Mouse (Mus musculus): Measurements from ENCODE around the gene Ptpdc1.

The Ptpdc1 gene

DNA sequence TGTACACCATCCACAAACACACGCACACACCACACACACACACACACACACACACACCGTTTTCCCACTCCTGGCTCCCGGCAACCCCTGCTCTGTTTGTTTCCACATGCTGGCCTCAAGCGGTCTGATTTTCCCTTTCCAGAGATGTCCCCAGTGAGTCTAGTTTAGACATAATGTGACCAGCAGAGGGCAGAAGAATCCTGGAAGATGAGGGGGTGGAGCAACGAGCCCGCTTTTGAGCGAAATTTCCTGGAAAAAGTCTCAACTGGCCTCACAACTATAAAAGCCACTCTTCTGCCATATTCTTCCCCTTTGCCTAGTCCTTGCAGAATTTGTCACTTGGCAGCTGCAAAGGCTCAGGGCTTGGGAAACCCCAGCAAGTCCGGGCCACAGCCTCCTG lies 30.2 kb upstream of the Ptpdc1 start:
- DNase-seq (ENCODE audit: low spot score in 2 of 2) = peak in 1 of 2 experiments; percentile 43

DNA sequence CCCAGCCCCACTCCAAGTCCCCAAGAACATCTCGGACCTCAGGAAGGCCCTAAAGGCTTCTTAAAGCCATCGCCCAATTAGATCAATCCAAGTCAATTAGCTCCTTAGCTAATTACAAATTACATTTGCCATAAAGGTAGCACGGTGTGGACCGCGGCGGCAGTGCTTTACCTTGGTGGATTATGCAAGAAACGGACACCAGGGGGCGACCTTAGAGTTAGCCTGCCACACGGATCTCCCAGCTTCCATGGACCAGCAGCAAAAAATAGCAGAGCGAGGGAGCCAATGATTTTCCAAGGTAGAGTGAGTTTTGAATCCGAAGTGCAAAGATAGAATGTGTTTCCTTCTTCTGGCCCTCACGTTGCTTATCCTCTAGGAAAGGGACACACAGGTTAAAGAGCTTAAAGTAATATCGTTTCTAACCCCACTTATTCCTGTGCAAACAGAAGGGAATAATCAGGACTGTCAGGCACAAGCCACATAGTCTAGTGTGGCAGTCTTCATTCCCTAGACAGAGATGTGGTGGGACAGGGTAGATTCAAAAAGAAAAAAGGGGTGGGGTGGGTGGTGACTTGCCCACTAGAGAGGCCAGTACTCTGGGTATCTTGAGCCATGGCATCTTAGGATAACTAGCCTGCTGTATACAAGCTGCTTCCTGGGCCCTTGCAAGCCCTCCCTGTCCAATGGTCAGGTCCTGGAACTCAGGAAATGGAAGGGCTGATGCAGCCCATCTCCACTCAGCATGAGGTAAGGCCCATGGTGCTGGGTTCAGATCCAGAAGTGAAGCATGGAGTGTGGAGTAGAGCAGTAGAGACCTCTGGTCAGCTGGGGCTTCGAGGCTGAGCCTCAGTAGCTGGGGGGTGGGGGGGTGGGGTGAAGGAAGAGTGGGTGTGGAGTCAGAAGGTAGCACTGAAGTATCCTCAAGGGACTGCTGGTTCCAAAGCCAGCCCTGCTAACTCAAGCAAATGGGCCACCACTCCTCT lies 28.6 kb upstream of the Ptpdc1 start:
- DNase-seq (ENCODE audit: low spot score in 2 of 2) = peak in 1 of 2 experiments; percentile 63

DNA sequence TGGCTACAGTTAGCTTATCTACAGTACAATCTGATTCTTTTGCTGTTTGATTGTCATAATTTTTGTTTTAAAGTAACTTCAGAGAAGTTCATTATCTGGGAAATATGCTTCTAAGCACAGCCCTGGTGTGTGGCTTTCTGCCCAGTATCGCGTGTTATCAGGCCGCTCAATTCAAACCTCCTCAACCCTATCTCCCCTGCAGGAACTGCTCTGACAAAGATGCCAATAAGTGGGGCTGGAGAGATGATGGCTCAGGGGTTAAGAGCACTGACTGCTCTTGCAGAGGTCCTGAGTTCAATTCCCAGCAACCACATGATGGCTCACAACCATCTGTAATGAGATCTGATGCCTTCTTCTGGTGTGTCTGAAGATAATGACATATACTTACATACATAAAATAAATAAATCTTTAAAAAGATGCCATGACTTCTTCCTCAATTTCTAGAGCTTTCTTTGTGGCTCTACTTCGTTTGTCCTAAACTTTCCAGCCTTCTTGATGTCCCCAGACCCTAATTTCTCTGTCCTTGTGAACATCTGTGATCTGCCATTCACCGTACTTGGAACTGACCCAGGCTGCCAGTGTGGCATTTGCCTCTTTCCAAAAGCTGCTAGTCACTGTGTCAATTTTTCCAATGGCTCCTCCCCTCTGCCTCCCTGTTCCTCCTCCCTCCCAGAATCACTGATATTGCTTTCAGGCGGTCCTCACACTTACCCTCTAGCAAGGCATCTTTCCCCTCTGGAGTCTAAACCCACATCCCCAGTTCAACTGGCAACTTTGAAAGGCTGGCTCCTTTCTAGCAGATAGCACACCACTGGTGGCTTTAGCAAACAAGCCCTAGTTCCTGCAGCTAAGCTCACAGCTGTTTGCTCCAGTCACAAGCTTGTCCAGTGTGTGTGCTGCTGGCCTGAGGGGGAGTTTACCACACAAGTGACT lies 25.9 kb upstream of the Ptpdc1 start:
- no peak for DNase-seq (ENCODE audit: low spot score in 2 of 2)

DNA sequence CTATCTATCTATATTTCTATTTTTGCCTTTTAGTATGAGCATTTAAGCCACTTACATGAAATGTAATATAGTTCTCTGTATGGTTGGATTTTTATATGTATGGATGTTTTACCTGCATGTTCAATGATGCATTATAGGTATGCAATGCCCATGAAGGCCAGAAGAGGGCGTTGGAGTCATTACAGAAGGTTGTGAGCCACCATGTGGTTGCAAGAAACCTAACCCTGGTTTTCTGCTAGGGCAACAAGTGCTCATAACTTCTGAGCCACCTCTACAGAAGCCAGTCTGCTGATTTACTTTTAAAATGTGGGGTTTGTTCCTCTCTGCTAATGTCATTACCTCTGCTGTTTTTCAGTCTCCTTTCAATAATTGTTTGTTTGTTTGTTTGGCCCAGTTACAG lies 25.2 kb upstream of the Ptpdc1 start:
- no peak for DNase-seq (ENCODE audit: low spot score in 2 of 2)

DNA sequence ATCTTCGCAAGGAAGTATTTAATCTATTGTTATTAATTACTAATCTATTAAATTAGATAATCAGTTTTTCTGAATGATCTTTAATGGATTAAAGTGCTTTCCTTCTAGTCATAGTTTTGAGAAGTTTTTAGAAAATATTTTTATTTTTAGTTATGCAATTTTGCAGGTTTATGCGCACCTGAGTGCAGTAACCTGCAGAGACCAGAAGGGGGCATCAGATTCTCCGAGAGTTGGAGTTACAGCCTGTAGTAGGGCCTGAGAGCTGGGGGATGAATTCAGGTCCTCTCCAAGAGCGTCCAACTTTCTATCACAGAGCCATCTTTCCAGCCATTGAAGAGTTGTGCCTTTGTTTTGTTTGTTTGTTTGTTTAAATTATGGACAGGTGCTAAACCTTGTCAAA lies 21.2 kb upstream of the Ptpdc1 start:
- DNase-seq (ENCODE audit: low spot score in 2 of 2) = no peak

DNA sequence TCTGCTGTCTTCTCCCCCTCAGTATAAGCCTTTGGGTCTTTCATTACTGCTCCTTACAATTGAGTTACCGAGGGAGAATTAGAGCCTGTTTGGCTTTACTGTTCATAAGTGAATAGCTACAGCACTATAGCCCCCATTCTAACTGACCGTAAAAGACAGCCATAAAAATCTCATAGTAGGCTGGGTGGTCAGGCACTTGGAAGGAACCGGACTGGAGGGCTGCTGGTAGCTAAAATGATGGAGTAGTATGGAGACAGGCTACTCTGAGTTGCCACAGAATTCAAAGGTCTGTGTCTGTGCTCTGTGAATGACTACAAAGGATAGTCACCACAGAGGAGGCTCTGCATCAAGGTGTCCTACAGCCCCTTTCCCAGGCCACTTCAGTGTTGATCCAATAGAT lies 18.5 kb upstream of the Ptpdc1 start:
- DNase-seq (ENCODE audit: low spot score in 2 of 2) = no peak

DNA sequence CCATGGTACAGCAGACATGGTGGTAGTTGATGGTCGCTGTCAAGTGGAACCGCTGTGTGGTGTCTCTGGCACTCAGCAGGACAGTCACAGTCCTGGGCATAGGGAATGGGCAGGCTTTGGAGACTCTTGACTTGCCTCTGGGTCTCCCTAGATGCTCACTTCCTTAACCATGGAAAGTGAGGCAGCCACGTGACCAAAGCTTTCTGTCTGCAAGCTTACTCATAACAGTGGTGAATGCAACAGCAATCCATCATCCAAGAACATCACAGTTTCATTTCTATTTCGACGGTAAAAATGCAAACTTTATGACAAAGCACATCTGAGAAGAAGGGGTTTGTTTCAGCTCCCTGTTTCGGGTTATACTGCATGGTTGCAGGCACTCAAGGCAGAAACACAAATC lies 17.6 kb upstream of the Ptpdc1 start:
- no peak for DNase-seq (ENCODE audit: low spot score in 2 of 2)

DNA sequence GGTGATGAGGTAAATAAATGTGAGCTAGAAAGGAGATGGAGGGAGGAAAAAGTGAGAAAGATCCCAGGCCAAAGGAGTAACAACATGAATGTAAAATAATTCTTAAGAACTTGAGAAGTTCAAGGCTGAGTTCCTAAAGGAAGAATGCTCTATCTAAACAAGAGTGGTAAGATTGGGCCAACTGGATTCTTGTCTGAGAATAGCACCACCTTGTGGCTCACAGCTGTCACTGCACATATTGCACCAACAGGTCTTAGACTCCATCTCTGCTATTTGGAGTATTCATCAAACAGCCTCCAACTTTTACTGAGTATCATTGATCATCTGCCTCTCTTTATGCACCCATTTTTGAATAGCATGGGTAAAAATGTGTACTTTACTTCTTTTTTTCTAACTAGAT lies 14.1 kb upstream of the Ptpdc1 start:
- DNase-seq (ENCODE audit: low spot score in 2 of 2) = peak; percentile 34 to 58

DNA sequence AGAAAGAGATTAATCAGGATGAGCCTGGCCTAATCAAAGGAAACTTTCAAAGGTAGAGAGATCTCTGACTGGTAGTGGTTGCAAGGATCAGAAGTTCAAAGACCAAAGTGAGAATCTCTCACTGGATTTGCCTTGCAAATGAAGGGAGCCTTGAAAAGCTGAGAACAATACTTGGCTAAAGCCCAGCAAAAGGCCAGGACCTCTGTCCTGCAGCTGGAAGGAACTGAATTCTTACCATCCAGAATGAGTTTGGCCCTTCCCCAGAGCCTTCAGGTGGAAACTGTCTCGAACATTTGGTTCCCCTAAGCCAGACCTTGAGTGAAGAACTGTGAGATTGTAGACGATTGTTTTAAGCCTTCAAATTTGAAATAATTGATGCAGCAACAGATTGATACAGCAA lies 12.2 kb upstream of the Ptpdc1 start:
- DNase-seq (ENCODE audit: low spot score in 2 of 2) = no peak

DNA sequence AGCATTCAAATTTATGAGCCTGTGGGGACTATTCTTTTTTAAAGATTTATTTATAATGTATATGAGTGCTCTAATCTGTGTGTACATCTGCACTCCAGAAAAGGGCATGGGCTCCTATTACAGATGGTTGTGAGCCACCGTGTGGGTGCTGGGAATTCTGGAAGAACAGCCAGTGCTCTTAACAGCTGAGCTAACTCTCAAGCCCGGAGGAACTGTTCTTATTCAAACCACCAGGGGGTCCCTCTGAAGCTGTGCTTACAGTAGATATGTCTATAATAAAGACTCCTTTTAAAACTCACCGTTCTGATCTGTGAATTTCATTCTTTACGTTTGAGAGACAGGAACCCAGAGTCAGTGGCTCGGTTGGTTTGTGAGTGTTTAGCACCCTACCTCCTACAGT lies 6.2 kb upstream of the Ptpdc1 start:
- no peak for DNase-seq (ENCODE audit: low spot score in 2 of 2)

DNA sequence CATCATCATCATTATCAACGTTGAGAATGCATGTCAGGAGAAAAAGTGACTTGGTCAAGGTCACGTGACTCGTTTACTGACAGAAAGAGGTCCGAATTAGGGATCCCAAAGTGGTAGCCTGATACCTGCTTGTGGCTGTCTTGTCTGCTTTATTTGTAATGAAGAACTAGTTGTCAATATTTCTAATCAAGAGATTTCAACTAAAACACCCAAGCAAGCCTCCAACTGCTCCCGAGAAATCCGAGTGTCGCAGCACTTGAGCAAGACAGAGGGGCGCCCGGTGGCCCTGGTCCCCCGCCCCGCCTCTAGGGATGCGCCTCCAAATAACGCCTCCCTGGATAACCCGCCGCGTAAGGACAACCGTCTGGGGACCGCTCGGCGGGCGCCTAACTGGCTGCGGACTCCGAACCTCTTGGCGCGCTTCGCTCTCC lies 481 bp downstream of the Ptpdc1 start:
- no peak for DNase-seq (ENCODE audit: low spot score in 2 of 2)

DNA sequence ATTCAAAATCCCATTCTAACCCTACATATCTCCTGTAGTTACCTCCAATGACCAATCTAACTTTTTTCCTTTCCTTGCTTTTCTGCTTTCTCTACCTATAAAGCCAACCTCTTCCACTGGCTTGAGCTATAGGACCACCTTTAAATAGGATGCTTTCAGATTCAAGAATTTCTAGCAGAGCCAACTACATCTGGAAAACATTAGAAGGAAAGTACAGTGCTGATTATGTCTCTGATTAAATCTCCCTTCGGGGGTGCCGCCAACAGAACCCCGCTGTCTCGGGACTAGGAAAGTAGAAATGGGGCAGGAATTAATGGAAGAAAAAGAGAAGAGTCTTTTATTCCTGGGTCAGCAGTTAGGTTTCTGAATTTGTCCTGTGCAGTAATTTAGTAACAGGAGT lies 6.6 kb downstream of the Ptpdc1 start:
- DNase-seq (ENCODE audit: low spot score in 2 of 2) = no peak

DNA sequence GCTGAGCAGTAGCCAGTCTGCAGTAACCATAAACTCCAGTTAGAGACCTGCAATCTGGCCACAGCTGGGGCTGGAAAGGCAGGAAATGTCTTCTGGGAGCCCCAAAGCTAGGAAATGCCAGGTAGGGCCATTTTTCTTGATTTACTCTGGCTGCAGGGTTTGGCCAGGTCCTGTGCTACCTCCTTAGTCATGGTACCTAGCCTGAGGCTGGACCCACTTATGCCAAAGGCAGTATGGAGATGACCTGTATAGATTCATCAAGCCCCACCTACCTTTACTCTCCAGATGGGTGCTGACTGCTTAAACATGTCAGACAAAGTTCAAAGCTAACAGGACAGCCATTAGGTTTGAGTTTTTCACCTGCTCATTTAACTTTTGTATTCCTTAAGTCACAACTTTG lies 7.7 kb downstream of the Ptpdc1 start:
- no peak for DNase-seq (ENCODE audit: low spot score in 2 of 2)

DNA sequence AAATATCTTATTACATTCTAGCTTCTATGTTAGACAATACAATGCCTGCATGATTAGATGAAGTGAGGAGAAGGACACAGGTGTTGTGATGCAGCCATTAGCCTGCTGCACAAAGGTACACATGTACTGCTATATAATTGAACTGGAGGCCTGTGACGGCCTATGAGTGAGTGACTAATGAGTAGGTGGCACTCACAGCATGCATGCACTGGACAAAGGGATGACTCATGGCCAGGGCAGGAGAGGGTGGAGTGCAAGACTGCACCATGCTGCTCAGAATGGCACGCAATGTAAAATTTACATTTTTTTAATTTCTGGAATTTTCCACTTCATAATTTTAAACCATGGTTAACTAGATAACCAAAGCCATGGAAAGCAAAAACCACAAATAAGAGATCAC lies 10.9 kb downstream of the Ptpdc1 start:
- no peak for DNase-seq (ENCODE audit: low spot score in 2 of 2)

DNA sequence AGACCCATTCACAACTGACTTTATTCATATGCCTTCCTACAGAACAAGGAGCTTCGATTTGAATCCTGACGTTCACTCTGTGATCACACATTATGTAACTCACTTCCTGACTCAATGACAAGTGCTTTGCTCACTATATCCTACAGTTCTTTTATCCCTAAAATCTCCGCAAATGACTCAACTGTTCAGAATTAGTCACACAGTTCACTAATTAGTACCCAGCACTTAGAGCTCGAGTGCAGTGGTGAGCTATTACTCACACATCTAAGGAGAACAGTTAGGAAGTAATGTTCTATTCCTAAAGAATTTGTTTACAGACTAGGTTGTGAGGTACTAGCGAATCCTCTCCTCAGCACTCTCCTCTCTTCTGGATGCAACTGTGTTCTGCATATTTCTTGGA lies 16.4 kb downstream of the Ptpdc1 start:
- DNase-seq (ENCODE audit: low spot score in 2 of 2) = no peak

DNA sequence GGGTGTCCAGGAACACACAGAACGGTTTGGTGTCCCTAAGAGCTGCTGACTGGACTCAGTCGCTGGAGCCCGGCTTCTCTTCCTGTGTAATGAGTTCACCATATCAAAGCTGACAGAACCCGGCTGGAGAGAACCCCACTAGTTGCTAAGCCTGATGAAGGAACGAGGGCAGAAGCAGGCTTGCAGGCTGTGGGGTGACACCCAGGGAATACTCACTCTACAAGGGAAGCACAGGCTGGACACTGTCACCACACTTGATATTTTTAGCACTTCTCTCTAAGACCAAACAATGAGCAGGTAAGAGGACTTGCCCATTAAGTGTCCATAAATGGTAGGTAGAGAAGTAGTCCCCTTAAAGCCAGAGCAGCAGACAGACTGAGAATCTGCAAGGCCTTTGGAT lies 20.9 kb downstream of the Ptpdc1 start:
- no peak for DNase-seq (ENCODE audit: low spot score in 2 of 2)

DNA sequence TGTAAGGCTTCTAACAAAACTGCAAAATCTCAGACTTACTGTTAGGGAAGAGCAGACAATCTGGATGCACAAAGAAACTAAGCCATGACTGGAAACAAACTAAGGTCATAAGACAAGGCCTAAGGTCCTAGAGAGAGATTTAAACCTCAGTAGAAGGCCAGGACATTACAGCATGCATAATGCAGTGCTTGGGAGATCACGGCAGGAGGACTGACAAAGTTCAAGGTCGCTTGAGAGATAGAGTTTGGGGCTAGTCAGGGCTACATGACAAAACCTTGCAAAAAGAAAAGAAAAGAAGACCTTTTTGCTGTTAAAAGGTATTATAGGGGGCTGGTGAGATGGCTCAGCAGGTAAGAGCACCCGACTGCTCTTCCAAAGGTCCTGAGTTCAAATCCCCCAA lies 22.2 kb downstream of the Ptpdc1 start:
- DNase-seq (ENCODE audit: low spot score in 2 of 2) = no peak

DNA sequence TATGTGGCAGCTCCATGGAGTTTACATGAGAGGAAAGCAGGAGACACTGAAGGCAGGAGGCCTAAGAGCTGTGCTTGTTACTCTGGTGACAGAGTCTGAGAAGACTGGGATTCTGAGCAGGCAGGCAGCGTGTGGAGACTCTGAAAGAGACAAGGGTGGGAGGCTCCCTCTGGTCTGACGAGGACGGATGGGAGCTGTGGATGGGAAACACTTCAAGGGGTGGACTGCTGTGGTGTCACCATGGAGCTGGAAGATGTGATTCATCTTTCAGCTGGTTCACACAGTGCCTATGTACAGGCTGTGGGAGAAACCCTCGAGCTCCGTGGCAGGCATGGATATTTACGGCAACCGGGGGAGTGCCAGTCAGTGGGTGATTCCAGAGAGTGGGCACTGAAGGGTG lies 30.9 kb downstream of the Ptpdc1 start:
- peak; percentile 44 to 45 for DNase-seq (ENCODE audit: low spot score in 2 of 2)

DNA sequence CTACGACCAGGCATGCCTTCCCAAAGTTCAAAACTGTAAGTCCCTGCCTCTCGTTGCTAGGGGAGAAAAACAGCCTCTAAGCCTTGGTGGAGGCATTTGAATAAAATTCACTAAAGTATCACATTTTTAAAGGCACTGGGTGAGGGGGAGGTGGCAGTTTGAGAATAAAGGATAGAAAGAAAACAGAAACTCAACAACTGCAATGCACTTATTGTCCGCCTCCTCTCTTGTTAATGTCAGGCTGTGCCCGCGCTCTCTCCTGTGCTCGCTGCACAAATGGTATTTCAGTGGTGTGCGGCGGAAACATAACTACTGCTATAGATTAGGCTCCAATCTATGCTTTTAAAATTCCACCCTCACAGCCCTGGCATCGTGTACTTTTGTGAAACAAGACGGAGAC lies 31.4 kb downstream of the Ptpdc1 start:
- no peak for DNase-seq (ENCODE audit: low spot score in 2 of 2)

DNA sequence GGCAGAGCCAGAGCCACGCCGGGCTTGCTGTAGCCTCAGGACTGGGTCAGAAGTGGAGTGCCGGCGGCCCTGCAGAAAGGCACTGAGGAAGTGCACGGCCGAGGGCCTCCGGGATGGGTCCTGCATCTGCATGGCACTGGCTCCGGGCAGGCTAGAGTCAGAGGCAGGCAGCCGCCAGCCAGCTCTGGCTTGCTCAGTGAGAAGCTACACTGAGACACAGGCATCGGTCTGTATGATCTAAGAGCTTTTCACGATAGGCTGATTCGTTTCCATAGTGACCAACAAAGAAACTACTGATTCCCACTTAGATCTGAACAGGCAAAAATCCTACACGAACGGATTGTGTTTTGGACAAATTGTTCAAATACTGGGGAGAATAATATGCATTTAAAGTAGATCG lies 32.3 kb downstream of the Ptpdc1 start:
- DNase-seq (ENCODE audit: low spot score in 2 of 2) = peak; percentile 24 to 32

DNA sequence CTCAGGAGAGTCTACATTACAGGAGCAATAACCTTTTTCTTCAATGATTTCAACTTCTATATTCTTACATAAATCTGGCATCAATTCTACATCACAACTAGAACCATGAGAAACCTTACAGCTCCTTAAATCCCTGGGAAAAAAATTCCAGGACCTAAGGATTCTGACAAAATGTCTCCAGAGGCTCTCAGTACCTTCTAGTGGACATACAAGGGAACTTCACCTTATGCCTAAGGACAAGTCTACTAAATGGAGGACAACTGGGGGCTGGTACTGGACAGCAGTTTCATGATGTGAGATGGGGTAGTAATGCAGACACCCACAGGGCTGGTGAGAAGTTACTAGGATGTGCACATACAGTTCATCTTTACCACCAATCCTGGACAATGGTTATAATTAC lies 34.7 kb downstream of the Ptpdc1 start:
- no peak for DNase-seq (ENCODE audit: low spot score in 2 of 2)

DNA sequence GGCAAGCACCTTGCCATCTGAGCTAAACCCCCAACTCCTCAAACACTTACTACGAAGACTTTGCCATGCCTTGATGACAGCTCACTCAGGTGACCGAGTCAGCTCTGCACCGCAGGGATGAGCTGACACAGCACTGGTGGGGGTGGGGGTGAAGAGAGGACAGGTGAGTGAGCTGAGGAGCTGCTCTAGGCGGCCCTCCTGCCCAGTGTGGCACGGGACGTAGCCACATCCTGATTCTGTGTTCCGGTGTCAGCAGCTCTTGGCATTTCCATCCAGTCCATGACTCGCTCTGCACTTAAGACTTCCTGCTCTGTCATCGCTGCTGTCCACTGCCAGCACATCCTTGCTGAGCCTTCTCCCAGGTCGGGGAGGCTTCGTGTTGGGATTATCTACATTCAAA lies 38.1 kb downstream of the Ptpdc1 start:
- DNase-seq (ENCODE audit: low spot score in 2 of 2) = no peak

DNA sequence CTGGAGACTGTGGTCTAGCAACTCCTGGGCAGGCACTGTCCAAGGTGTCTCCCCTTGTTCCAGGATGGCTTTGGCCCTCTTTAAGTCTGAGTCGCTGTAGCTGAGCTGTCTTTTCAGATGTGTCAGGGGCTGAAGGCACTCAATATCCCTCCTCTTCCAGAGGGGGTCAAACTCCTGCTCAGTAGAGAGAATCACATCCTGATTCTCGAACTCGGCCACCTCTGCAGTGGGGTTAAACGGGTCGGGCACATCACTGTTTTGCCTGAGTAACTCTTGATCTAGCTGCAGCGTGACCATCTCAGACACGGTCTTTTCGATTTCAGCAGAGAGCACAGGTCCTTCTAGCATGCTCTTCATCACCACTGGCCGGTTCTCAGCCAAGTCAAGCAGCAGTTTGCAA lies 39.0 kb downstream of the Ptpdc1 start:
- no peak for DNase-seq (ENCODE audit: low spot score in 2 of 2)
